Mouse (Mus musculus) T-helper 17 cell (primary cell): ENCODE measurements around the gene Sh3bp5.
"Not testable (repeated sequence)": the region's sequence is repeated elsewhere in the genome, so short reads cannot be mapped to it uniquely, and the experiment has no call there.

Experiments used
- in situ Hi-C, 2 experiments: fragments of 300-600 bp; cut with MboI, MseI; formaldehyde crosslinking; loops; 1 replicate in 1 of 2; 2 replicates in 1 of 2; pipeline ENCODE4 v1.15.1; 2025; ENCODE audit warnings: high pct_unique_total_duplicates in 2 of 2

The Sh3bp5 gene

GRCm38 (mm10) chr14:31435930-31436693 is at the start of gene Sh3bp5:
Sh3bp5 (minus strand) TSS chr14:31436078.
- in situ Hi-C loops: loop anchor here in 1 of 2 experiments (5.0 kb wide), 1 partner anchor 39 kb away; no protein-coding TSS in a partner anchor

- in situ Hi-C loops: no loop called here
These were observed 46.5 kb upstream of the Sh3bp5 start for GRCm38 (mm10) chr14:31482417-31482816.

GRCm38 (mm10) chr14:31473297-31473696 is 37.4 kb upstream of the Sh3bp5 start:
- in situ Hi-C loops: loop anchor here (5.0 kb wide), 1 partner anchor 201 kb away; no protein-coding TSS in a partner anchor

GRCm38 (mm10) chr14:31472451-31473061 is 36.7 kb upstream of the Sh3bp5 start:
- in situ Hi-C loops: loop anchor here (5.0 kb wide), 1 partner anchor 200 kb away; no protein-coding TSS in a partner anchor

GRCm38 (mm10) chr14:31469711-31470110 is 33.8 kb upstream of the Sh3bp5 start:
- in situ Hi-C loops: loop anchor here (5.0 kb wide), 1 partner anchor 197 kb away; no protein-coding TSS in a partner anchor

GRCm38 (mm10) chr14:31464176-31464575 is 28.3 kb upstream of the Sh3bp5 start:
- in situ Hi-C loops: loop anchor here in 1 of 2 experiments (5.0 kb wide), 1 partner anchor 77 kb away; no protein-coding TSS in a partner anchor

- in situ Hi-C loops: loop anchor here in 1 of 2 experiments (5.0 kb wide), 1 partner anchor 76 kb away; no protein-coding TSS in a partner anchor
These were observed 27.0 kb upstream of the Sh3bp5 start for GRCm38 (mm10) chr14:31462886-31463285.

GRCm38 (mm10) chr14:31462226-31462625 is 26.3 kb upstream of the Sh3bp5 start:
- in situ Hi-C loops: loop anchor here in 1 of 2 experiments (5.0 kb wide), 1 partner anchor 75 kb away; no protein-coding TSS in a partner anchor

GRCm38 (mm10) chr14:31458006-31458405 is 22.1 kb upstream of the Sh3bp5 start:
- in situ Hi-C loops: loop anchor here in 1 of 2 experiments (5.0 kb wide), 1 partner anchor 161 kb away; no protein-coding TSS in a partner anchor

GRCm38 (mm10) chr14:31456064-31456721 is 20.3 kb upstream of the Sh3bp5 start:
- in situ Hi-C loops: loop anchor here in 1 of 2 experiments (5.0 kb wide), 1 partner anchor 159 kb away; no protein-coding TSS in a partner anchor

GRCm38 (mm10) chr14:31454849-31455566 is 19.1 kb upstream of the Sh3bp5 start:
- in situ Hi-C loops: loop anchor here in 1 of 2 experiments (5.0 kb wide), 1 partner anchor 158 kb away; no protein-coding TSS in a partner anchor

- in situ Hi-C loops: not testable (repeated sequence)
These were observed 18.1 kb upstream of the Sh3bp5 start for GRCm38 (mm10) chr14:31453946-31454345.

- in situ Hi-C loops: no loop called here
These were observed 13.1 kb upstream of the Sh3bp5 start for GRCm38 (mm10) chr14:31448994-31449393.

GRCm38 (mm10) chr14:31443616-31444015 is 7.7 kb upstream of the Sh3bp5 start:
- in situ Hi-C loops: no loop called here

- in situ Hi-C loops: no loop called here
These were observed 4.8 kb upstream of the Sh3bp5 start for GRCm38 (mm10) chr14:31440725-31441124.

- in situ Hi-C loops: no loop called here
These were observed 4.4 kb upstream of the Sh3bp5 start for GRCm38 (mm10) chr14:31440230-31440629.

GRCm38 (mm10) chr14:31439279-31439678 is 3.4 kb upstream of the Sh3bp5 start:
- in situ Hi-C loops: loop anchor here in 1 of 2 experiments (5.0 kb wide), 1 partner anchor 42 kb away; no protein-coding TSS in a partner anchor

GRCm38 (mm10) chr14:31437826-31438529 is 2.1 kb upstream of the Sh3bp5 start:
- in situ Hi-C loops: loop anchor here in 1 of 2 experiments (5.0 kb wide), 1 partner anchor 41 kb away; no protein-coding TSS in a partner anchor

GRCm38 (mm10) chr14:31435018-31435915 is 611 bp downstream of the Sh3bp5 start:
- in situ Hi-C loops: loop anchor here in 1 of 2 experiments (5.0 kb wide), 1 partner anchor 38 kb away; no protein-coding TSS in a partner anchor
